Mouse (Mus musculus): ENCODE measurements around the gene Lrfn2.
A peak's percentile ranks its signal among the peaks of the same experiment; 100 is the strongest.

Lrfn2 gene

GRCm38 (mm10) chr17:48963740-48964139 is 31.6 kb downstream of the Lrfn2 start:
- peak; percentile 14 for DNase-seq (ENCODE audit: low spot score)

DNA sequence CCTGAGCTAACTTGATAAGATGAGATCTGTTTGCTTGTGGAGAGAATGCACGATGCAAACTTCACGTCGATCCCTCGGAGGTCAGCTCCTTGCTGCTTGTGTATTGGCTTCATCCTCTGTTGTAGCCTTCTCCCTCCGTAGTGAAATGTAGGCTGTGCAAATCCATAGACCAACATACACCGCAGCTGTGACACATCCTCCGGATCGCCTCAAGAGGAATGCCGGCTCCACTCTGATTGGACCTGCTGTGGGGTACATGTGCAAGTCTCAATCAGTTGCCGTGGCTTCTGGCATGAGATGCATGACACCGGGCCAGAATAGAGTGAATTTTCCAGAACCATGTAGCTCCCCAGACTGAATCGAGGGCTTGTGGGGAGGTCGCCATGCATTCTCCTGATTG is 36.1 kb downstream of the Lrfn2 start:
- no peak for DNase-seq (ENCODE audit: low spot score)

- DNase-seq (ENCODE audit: low spot score), result no peak
Measured at GRCm38 (mm10) chr17:48971296-48971695, 39.1 kb downstream of the Lrfn2 start.

GRCm38 (mm10) chr17:48972866-48973265 is 40.7 kb downstream of the Lrfn2 start:
- DNase-seq (ENCODE audit: low spot score), result no peak

- DNase-seq (ENCODE audit: low spot score), result no peak
Measured at GRCm38 (mm10) chr17:48973394-48973793, 41.2 kb downstream of the Lrfn2 start.

DNA sequence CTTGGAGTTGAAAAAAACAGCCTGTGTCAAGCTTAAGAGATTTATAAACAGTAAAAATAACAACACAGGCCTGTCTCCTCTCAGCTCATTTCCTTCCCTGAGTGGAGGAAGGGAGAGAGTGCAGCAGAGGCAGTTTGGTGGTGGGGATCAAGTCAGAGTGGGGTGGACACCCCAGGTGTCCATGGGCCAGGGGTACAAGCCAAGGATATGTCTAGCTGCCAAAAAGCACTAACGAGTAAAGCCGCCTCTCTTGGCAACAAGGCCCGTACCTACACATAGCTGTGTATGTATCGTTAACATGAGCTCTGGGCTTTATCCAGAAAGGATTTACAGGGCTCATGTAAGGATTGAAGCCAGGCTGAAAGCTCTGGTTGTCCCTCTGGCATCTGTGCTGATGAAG is 42.9 kb downstream of the Lrfn2 start:
- no peak for DNase-seq (ENCODE audit: low spot score)

- no peak for DNase-seq (ENCODE audit: low spot score)
Measured at GRCm38 (mm10) chr17:48976611-48977022, 44.4 kb downstream of the Lrfn2 start.

DNA sequence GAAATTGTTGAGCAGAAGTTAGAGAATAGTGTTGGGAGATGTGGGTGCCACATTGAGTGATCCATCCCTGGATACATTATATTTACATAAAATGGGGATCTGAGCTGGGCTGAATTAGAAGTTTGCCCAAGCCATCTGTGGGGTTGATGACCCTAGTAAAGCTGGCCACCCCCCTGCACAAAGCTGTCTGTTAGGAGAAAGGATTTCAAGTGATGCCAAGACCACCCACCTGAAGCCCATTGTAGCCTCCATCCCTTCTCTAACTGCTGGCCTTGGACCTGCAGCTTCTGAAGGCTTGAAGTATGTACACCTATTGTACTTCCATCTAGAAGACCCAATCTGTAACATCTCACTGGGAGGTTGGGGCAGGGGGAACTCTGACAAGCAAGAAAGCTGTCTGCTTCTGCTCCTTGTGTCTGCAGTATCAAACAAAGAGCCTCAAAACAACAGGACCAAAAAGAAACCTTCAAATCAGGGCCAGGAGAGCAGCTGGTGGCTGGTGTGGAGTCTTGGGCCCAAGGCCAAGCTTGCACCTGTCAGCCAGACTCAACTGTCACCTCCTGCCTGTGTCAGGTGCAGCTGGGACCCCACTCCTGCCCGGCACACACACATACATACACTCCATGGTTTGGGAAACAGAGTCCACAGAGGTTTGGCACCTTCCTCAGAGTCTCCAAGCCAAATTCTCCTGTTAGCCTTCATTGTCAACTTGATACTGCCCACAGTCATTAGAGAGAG is 63.2 kb downstream of the Lrfn2 start:
- no peak for DNase-seq (ENCODE audit: low spot score)

DNA sequence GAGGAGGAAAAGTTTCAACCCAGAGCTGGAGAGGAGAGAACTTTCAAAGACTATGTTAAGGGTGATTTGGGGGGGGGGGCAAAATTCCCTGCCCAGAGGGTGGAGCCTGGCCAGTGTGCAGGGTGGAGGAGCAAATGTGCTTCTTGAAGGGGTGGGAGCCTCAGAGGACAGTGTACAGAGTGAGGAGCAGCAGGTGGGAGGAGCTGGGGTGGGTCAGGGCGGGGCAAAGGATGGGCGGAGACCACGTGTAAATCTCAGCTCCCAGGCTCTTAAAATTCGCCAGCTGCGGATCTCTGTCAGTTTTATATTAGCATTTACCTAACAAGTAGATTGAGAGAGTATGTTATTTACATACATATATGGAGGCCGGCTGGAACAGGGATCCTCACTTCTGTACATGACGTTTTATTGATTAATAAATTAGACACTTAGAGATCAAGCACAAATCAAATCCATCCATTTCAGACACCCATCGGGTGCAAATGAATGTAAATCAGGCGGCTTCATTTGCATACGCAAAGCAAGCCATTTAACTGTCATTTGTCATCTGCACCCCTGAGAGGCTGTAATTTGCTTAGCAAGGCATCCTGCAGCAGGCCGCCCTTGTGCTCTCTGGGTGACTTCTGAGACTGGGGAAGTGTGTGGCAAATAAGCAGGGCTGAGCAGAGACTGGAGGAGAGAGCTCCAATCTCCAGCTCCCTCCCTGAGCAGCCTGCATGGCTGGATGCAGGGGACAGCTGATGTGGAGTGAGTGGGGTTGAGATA is 67.5 kb downstream of the Lrfn2 start:
- no peak for DNase-seq (ENCODE audit: low spot score)

DNA sequence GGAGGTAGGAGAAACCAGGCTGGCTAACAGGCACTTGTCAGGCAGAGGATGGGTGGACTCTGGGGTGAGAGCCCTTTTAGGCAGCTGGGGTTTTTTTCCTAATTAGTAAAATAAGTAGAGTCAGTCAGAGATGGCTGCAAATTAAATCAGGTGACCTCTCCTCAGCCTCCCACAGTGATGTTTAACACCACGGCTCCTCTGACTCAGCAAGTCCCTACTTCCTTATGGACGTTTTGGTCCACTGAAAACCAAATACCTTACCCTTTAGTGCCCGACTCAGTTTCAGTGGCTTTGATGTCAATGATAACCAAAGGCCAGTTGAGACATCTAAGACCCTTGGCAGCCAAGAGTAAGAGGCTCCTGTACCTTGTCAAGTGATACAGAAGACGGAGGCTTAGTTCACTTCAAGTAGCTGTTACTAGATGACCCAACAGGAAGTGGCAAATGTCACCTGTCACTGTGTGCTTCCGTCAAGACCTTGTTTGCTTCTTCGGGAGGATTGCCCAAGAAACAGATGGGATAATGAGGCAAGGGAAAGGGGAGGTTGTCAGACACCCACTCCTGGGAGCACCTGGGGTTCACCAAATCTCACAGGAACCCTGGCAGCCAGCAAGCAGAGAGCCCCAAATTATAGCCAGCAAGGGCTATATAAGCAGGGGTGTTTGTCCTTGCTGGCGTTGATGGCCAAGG is 77.3 kb downstream of the Lrfn2 start:
- no peak for DNase-seq (ENCODE audit: low spot score)

GRCm38 (mm10) chr17:49013876-49014600 is 81.9 kb downstream of the Lrfn2 start:
- DNase-seq (ENCODE audit: low spot score), result no peak

DNA sequence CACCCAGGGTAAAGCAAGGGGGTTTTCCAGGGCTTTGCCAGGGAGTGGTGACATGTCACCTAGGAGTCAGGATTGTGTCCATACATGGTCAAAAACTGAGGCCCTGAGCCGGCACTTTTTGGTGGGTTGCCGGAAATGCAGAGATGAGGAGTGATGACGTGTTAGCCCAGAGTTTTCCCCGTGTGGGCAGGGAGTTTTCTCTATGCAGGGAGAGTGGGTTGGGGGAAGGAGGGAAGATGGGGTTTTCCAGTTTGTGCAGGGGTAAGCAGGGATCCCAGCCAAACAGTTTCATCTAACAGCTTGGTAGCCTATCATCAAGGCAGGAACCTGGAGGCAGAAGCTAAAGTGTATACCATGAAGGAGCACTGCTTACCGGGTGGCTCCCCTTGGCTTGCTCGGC is 83.2 kb downstream of the Lrfn2 start:
- no peak for DNase-seq (ENCODE audit: low spot score)

- no peak for DNase-seq (ENCODE audit: low spot score)
Measured at GRCm38 (mm10) chr17:49016229-49016628, 84.0 kb downstream of the Lrfn2 start.

GRCm38 (mm10) chr17:49017438-49018415 is 85.5 kb downstream of the Lrfn2 start:
- DNase-seq (ENCODE audit: low spot score), result no peak

- DNase-seq (ENCODE audit: low spot score), result no peak
Measured at GRCm38 (mm10) chr17:49018774-49019488, 86.8 kb downstream of the Lrfn2 start.

DNA sequence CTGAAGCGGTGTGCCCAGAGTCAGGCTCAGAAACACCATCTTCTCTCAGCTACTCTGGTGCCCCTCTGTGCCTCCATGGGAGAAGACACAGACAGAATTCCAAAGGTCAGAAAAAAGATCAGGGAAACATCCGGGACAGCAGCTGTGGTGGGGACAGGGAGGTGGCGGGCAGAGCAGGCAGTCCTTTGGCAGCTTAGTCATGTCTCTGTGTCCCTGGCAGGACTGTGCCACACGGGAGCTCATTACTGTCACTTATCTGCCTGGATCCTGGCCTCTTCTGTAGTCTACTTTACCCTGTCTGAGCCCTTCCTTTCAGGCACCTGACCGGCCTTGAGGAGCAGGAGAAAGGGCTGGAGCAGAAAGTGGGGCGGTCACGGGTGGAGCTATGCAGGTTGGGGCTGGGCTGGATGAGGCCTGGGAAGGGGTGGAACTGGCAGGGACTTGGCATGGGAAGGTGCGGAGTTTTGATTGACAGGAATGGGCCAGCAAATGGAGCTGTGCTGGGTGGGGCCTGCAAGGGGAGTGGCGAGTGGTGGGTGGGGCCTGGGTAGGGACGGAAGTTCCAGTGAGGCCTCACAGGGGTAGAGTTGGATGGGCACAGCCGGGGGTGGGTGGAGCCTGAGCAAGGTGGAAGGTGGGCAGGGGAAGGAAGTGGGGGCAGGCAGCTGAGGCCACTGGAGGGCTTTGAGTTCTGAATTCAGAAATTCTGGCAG is 97.5 kb downstream of the Lrfn2 start:
- DNase-seq (ENCODE audit: low spot score), result no peak

DNA sequence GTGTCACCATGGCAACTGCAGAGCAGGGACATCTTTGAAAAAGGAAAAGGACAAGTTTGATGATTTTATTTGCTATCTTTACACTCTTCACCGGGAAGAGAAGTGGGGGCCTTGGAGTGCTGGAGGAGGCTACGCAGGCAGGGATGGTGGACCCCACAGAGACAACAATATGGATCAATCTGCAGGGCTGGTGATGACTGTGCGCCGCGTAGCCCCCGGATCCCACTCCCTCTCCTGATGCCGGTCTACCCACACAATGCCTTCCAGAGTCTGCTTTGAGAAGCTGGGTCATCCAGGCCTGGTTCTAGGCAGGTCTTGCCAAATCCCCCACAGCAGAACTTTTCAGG is 98.1 kb downstream of the Lrfn2 start:
- DNase-seq (ENCODE audit: low spot score), result no peak

- DNase-seq (ENCODE audit: low spot score), result no peak
Measured at GRCm38 (mm10) chr17:49030841-49031240, 98.7 kb downstream of the Lrfn2 start.

DNA sequence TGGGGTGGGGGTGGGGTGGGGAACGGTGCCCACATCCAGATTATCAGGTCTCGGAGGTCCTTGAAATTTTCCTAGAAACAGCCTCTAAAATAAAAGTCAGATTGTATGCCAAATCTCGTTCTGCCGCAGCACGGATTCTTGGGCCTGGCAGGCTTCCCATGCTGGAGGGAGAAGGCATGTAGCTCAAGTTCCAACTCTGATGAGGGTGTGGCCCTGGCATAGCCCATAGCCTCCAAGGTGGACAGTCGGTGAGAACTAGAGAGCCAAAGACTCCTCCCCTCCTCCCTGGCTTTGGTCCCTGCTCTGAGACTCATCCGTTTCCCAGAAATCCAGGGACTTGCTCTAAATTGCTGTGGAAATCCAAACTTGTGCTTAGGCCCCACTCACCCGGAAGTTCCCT is 99.6 kb downstream of the Lrfn2 start:
- DNase-seq (ENCODE audit: low spot score), result no peak

DNA sequence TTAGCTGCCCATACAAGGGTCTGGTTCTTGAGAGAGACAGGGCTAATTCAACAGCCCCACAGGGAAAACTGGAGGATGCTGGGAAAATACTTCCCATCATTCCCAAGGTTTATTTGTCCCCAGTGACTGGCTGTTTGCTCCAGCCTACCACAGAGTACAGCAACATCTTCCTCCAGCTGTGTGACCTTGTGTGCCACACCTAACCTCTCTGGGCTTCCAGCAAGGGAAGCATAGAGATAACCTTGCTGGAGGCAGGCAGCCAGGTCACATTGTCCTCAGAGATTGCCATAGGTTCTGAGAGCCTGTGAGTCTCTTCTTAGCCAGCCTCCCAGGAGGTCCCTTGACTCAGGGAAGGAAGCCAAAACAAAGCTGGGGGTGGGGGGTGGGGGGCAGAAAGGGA is 101.1 kb downstream of the Lrfn2 start:
- DNase-seq (ENCODE audit: low spot score), result no peak

Data from MN1 (cell line).